Mouse (Mus musculus) CH12.LX (cell line): ENCODE measurements around the gene Twsg1.
A peak's percentile ranks its signal among the peaks of the same experiment; 100 is the strongest.

Experiments used
- CHD1 ChIP-seq: IDR thresholded peaks from 2 replicates; pipeline ENCODE4 v1.6.1; 2012; ENCODE audit warnings: low read depth, low read length, improper control_type of control experiment, inconsistent platforms
- CHD2 ChIP-seq: IDR thresholded peaks from 2 replicates; pipeline ENCODE4 v1.6.1; 2011; ENCODE audit warnings: low read length, improper control_type of control experiment
- CTCF ChIP-seq, 2 experiments: IDR thresholded peaks in 1 of 2; conservative IDR thresholded peaks in 1 of 2; 2 replicates each; pipeline ENCODE4 v1.5.1; 2011 to 2012; ENCODE audit warnings: low read depth in 2 of 2, low read length in 2 of 2, improper control_type of control experiment in 1 of 2, inconsistent platforms in 1 of 2, mild to moderate bottlenecking in 1 of 2, moderate library complexity in 1 of 2
- EP300 ChIP-seq: IDR thresholded peaks from 2 replicates; pipeline ENCODE4 v1.6.1; 2011; ENCODE audit warnings: low read length, improper control_type of control experiment
- KAT2A ChIP-seq: IDR thresholded peaks from 2 replicates; pipeline ENCODE4 v1.6.1; 2012; ENCODE audit warnings: low read length, improper control_type of control experiment, inconsistent platforms; ENCODE audit not compliant: insufficient replicate concordance
- MYC ChIP-seq: IDR thresholded peaks from 2 replicates; pipeline ENCODE4 v1.6.1; 2011; ENCODE audit warnings: low read depth, mild to moderate bottlenecking, improper control_type of control experiment, low read length
- NELFE ChIP-seq: IDR thresholded peaks from 2 replicates; pipeline ENCODE4 v1.6.1; 2011; ENCODE audit warnings: low read depth, low read length, improper control_type of control experiment
- POLR2A ChIP-seq: IDR thresholded peaks from 2 replicates; pipeline ENCODE4 v1.6.1; 2011; ENCODE audit warnings: low read depth, mild to moderate bottlenecking, improper control_type of control experiment, low read length
- SIN3A ChIP-seq: IDR thresholded peaks from 2 replicates; pipeline ENCODE4 v1.6.1; 2012; ENCODE audit warnings: low read length, improper control_type of control experiment, inconsistent platforms
- SMC3 ChIP-seq: IDR thresholded peaks from 2 replicates; pipeline ENCODE4 v1.6.1; 2011; ENCODE audit warnings: low read depth, low read length, improper control_type of control experiment
- USF2 ChIP-seq: conservative IDR thresholded peaks from 2 replicates; pipeline ENCODE4 v1.6.1; 2011; ENCODE audit warnings: low read depth, low read length, improper control_type of control experiment
- ZC3H11A ChIP-seq: IDR thresholded peaks from 2 replicates; pipeline ENCODE4 v1.6.1; 2012; ENCODE audit warnings: low read depth, mild to moderate bottlenecking, inconsistent platforms, low read length, improper control_type of control experiment

GRCm38 (mm10) chr17:65939461-65940192 is 11.4 kb downstream of the Twsg1 start:
- TF ChIP-seq MYC (peak; percentile 52; the same call in 1 of the 2 replicates), SIN3A (peak; percentile 87), USF2 (peak; percentile 44; the same call in 1 of the 2 replicates), CTCF (conservative IDR thresholded peaks at IDR 0.05 in 1 of 2, IDR thresholded peaks at IDR 0.05 in 1 of 2; ENCODE audit: low read depth in 2 of 2, low read length in 2 of 2) (no peak), KAT2A (no peak), POLR2A (no peak), EP300 (peak; percentile 91), CHD2 (0 out of 2 replicates have a peak, but pooled peaks have one; percentile 29), NELFE (no peak), SMC3 (no peak), ZC3H11A (no peak), CHD1 (0 out of 2 replicates have a peak, but pooled peaks have one; percentile 25)
